Mouse (Mus musculus): ENCODE results near the gene Grhl3. TPM values are rescaled to one million over a fixed set of nuclear protein-coding genes. Genes with fewer than 3 reads are reported as not detected.
A peak's percentile ranks its signal among the peaks of the same experiment; 100 is the strongest.

The Grhl3 gene
- total and polyA plus RNA-seq, 2 experiments from 2014 or later: 1.7 to 2.5 TPM

DNA sequence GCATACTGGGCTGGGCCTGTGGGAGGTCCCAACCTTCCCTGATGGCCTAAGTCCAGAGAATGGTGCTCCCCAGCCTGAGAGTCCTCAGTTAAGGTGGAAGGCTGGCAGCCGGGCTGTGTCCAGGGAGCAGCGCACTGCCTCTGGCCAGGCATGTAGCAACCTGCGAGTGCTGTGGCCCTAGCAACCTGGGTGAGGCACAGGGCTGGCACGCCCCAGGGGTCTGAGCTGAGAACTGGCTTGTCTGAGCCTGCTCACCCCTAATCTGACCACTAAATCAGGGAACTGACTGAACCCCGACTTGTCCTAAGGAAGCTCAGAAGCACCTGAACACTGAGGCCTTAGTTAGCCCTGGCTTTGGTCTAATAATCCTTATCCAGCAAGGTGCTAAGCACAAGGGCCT is 24.1 kb upstream of the Grhl3 start:
- Histone ChIP-seq H3K27me3 (ENCODE audit: insufficient read depth, low read length) (no peaks in the 10 kb centered on the region), H3K36me3 (ENCODE audit: insufficient read depth, low read length) (no peaks in the 10 kb centered on the region), H3K4me3 (ENCODE audit: low read length) (no peak overlapping the region), H3K9ac (replicated peaks; ENCODE audit: low read length) (no peak overlapping the region), H3K27ac (no peak overlapping the region), H3K4me1 (ENCODE audit: insufficient read depth, low read length) (no peaks in the 10 kb centered on the region), H3K9me3 (ENCODE audit: low read length) (peaks cover 3% of the 10 kb centered on the region; the same call in 1 of the 2 replicates), H3K4me2 (ENCODE audit: low read depth, low read length) (no peak overlapping the region)
- no peak for ATAC-seq
- no peak for TF ChIP-seq CTCF (IDR thresholded peaks at IDR 0.05; ENCODE audit: low read depth)
- 92% methylated on average over 5 of the region's 5 CpGs for WGBS
- no peak for DNase-seq (ENCODE audit: low spot score)

DNA sequence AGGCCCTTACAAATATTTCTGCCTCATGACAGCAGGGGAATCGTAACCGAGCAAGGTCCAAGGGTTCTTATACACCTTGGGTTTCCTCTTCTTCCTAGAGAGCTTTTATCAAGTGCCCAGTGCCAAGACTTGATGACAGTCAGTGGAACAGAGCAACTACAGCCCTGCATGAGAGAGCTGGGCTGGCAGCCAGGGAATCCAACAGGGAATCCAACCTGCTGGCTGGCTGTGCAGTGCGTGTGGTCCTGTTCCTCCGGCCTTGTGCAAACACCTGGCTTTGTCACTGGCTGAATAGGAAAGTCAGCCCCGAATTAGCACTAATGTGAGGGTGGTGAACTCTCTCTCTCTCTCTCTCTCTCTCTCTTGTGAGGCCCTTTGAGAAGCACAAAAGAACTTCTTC is 22.5 kb upstream of the Grhl3 start:
- no peaks in the 10 kb centered on the region for H3K4me1 ChIP-seq (ENCODE audit: insufficient read depth, low read length)
- DNase-seq (ENCODE audit: low spot score): peak; percentile 68
- H3K9me3 ChIP-seq (ENCODE audit: low read length): 0 out of 2 replicates have a peak, but pooled peaks cover 3% of the 10 kb centered on the region
- no peak for ATAC-seq
- H3K9ac ChIP-seq (replicated peaks; ENCODE audit: low read length): no peak overlapping the region
- no peak overlapping the region for H3K4me2 ChIP-seq (ENCODE audit: low read depth, low read length)
- H3K27me3 ChIP-seq (ENCODE audit: insufficient read depth, low read length): no peaks in the 10 kb centered on the region
- no peak for TF ChIP-seq CTCF (IDR thresholded peaks at IDR 0.05; ENCODE audit: low read depth)
- 26% methylated on average over 5 of the region's 5 CpGs for WGBS
- 0 out of 2 replicates have a peak overlapping the region, but pooled peaks have one; percentile 2 for H3K27ac ChIP-seq
- no peak overlapping the region for H3K4me3 ChIP-seq (ENCODE audit: low read length)
- H3K36me3 ChIP-seq (ENCODE audit: insufficient read depth, low read length): no peaks in the 10 kb centered on the region

DNA sequence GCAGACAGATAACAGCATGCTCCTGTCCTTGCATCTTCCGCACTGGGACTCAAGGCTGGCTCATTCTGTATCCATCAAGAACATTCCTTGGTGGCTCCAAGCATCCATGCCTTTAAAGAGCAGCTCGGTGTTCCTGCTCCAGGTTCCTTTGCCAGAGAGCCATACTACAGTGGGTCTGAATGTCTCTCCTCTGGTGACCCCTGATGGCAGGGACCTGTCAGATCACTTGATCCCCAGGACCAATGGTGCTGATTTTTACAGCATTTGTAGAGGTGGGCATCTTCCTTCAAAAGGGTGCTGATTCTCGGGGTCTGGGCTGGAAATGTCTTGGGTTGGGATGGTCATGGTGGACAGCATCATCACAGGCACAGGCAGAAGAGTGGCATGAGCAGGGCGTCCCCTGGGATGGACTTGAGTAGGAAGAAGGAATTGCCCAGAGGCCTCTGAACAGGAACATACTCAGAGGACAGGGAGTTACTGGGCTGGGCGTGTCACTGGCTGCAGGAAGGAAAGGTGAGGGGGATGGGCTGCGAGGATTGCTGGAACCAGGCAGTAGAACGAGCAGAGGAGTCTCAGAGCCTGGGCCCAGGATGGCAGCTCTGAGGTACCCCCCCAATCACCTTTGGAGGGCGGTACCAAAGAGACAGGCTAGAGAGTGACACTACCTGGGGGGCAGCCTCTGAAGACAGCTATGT is 18.3 kb upstream of the Grhl3 start:
- no peak for DNase-seq (ENCODE audit: low spot score)
- H3K9me3 ChIP-seq (ENCODE audit: low read length): 0 out of 2 replicates have a peak, but pooled peaks cover 3% of the 10 kb centered on the region
- H3K27ac ChIP-seq: no peak overlapping the region
- WGBS: 66% methylated on average over 8 of the region's 8 CpGs
- peak; percentile 29; the same call in 1 of the 2 replicates for TF ChIP-seq CTCF (IDR thresholded peaks at IDR 0.05; ENCODE audit: low read depth)
- no peak overlapping the region for H3K4me3 ChIP-seq (ENCODE audit: low read length)
- H3K4me2 ChIP-seq (ENCODE audit: low read depth, low read length): no peak overlapping the region
- H3K36me3 ChIP-seq (ENCODE audit: insufficient read depth, low read length): no peaks in the 10 kb centered on the region
- no peaks in the 10 kb centered on the region for H3K4me1 ChIP-seq (ENCODE audit: insufficient read depth, low read length)
- no peak for ATAC-seq
- no peak overlapping the region for H3K9ac ChIP-seq (replicated peaks; ENCODE audit: low read length)
- no peaks in the 10 kb centered on the region for H3K27me3 ChIP-seq (ENCODE audit: insufficient read depth, low read length)

DNA sequence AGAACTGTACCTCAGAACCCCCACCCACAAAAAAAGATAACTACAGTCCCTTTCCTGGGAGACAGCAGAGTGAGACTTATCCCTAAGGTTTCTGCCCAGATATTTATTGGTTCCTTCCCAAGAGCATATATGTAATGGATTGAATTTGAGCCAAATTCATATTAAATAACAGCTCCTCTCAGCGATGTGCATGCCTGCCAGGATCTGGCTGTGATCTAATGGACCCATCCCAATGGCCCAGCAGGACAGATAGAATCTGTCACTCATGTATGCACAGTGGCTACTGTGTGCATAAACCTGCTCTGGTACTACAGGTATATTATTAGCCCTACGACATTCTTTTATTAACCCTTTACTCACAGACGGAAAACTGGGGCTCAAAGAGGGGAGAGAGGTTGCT is 17.7 kb upstream of the Grhl3 start:
- no peak overlapping the region for H3K4me2 ChIP-seq (ENCODE audit: low read depth, low read length)
- H3K9me3 ChIP-seq (ENCODE audit: low read length): 0 out of 2 replicates have a peak, but pooled peaks cover 3% of the 10 kb centered on the region
- H3K27me3 ChIP-seq (ENCODE audit: insufficient read depth, low read length): no peaks in the 10 kb centered on the region
- H3K4me3 ChIP-seq (ENCODE audit: low read length): no peak overlapping the region
- no peak overlapping the region for H3K9ac ChIP-seq (replicated peaks; ENCODE audit: low read length)
- no peaks in the 10 kb centered on the region for H3K36me3 ChIP-seq (ENCODE audit: insufficient read depth, low read length)
- 38% methylated on average over 3 of the region's 3 CpGs for WGBS
- H3K27ac ChIP-seq: no peak overlapping the region
- no peaks in the 10 kb centered on the region for H3K4me1 ChIP-seq (ENCODE audit: insufficient read depth, low read length)
- peak; percentile 63 for DNase-seq (ENCODE audit: low spot score)
- no peak for ATAC-seq
- TF ChIP-seq CTCF (IDR thresholded peaks at IDR 0.05; ENCODE audit: low read depth): no peak

DNA sequence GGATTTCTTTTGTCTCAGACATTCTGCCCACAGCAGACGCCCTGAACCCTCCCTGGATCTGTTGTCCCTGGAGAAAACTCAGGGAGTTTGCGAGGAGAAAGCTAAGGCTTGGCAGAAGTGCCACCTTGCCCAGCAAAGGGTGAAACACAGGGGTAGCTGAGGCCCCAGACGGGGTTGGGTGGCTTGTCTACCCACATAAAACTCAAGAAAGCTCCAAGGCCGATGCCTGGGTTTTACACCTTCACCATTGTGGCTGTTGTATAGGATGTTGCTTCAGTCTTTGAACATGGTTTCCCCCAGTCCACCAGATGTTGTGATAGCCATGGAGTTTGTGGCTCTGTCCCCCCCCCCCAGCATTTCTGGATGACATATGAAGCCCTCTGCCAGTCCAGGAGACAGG is 11.4 kb upstream of the Grhl3 start:
- no peak overlapping the region for H3K9ac ChIP-seq (replicated peaks; ENCODE audit: low read length)
- no peak overlapping the region for H3K4me3 ChIP-seq (ENCODE audit: low read length)
- no peak for TF ChIP-seq CTCF (IDR thresholded peaks at IDR 0.05; ENCODE audit: low read depth)
- no peak for ATAC-seq
- DNase-seq (ENCODE audit: low spot score): no peak
- H3K27me3 ChIP-seq (ENCODE audit: insufficient read depth, low read length): no peaks in the 10 kb centered on the region
- H3K4me1 ChIP-seq (ENCODE audit: insufficient read depth, low read length): no peaks in the 10 kb centered on the region
- no peak overlapping the region for H3K27ac ChIP-seq
- H3K36me3 ChIP-seq (ENCODE audit: insufficient read depth, low read length): no peaks in the 10 kb centered on the region
- H3K9me3 ChIP-seq (ENCODE audit: low read length): no peaks in the 10 kb centered on the region
- WGBS: 50% methylated on average over 4 of the region's 4 CpGs
- no peak overlapping the region for H3K4me2 ChIP-seq (ENCODE audit: low read depth, low read length)

DNA sequence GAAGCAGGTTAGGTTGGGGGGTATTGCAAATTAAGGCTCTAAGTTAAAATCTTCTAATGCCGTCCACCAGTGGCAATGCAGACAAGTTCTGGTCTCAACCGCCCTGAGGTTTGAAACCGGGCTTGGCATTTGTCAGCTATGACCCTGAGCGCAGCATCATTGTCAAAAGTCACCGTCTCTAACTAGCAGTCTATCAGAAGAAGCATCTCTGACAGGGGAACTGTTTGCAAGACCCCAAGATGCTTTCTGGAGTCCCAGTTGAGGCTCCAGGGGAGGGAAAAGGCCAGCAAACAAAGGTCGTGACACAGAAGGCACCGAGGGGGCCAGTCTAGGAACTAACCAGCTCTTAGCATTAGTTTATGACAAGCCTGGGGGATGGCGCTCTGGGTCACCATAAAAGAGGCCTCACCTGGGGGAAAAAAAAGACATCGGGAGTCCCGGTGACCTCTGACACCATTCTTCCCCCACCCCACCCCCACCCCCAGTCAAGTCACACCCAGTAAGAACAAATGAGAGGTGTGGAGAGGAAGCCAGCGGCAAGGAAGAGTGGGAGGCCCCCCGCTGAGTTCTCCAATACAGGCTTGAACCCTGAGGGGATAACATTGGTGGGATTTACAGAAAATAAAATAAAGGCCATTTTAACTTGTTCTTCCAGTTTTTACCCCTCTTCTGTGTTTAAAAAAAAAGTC is 7.9 kb upstream of the Grhl3 start:
- no peak for TF ChIP-seq CTCF (IDR thresholded peaks at IDR 0.05; ENCODE audit: low read depth)
- H3K4me3 ChIP-seq (ENCODE audit: low read length): no peak overlapping the region
- DNase-seq (ENCODE audit: low spot score) (no peak), ATAC-seq (no peak)
- no peaks in the 10 kb centered on the region for H3K4me1 ChIP-seq (ENCODE audit: insufficient read depth, low read length)
- H3K4me2 ChIP-seq (ENCODE audit: low read depth, low read length): no peak overlapping the region
- no peaks in the 10 kb centered on the region for H3K36me3 ChIP-seq (ENCODE audit: insufficient read depth, low read length)
- 40% methylated on average over 12 of the region's 12 CpGs for WGBS
- no peak overlapping the region for H3K27ac ChIP-seq
- no peaks in the 10 kb centered on the region for H3K27me3 ChIP-seq (ENCODE audit: insufficient read depth, low read length)
- no peaks in the 10 kb centered on the region for H3K9me3 ChIP-seq (ENCODE audit: low read length)
- no peak overlapping the region for H3K9ac ChIP-seq (replicated peaks; ENCODE audit: low read length)

DNA sequence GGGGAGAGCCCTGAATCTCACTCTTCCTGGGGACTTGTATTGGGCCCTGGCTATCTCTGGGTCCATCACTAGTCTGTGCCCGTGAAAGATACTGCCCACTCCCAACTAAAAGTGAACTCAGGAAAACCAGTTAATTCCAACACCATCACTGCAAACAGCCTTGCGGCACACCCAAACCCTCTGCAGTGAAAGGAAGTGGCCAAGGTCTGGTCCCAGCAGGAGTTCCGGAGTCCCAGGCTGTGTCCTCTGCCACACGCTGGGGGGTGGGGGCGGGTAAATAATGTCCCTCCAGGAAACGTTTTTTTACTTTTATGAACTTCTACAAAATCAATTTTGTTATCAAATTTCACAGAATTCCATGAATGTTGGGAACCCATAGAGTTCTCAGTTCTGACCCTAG is 6.3 kb upstream of the Grhl3 start:
- Histone ChIP-seq H3K36me3 (ENCODE audit: insufficient read depth, low read length) (no peaks in the 10 kb centered on the region), H3K4me3 (ENCODE audit: low read length) (no peak overlapping the region), H3K27me3 (ENCODE audit: insufficient read depth, low read length) (no peaks in the 10 kb centered on the region), H3K27ac (no peak overlapping the region), H3K4me2 (ENCODE audit: low read depth, low read length) (no peak overlapping the region), H3K4me1 (ENCODE audit: insufficient read depth, low read length) (no peaks in the 10 kb centered on the region), H3K9me3 (ENCODE audit: low read length) (no peaks in the 10 kb centered on the region), H3K9ac (replicated peaks; ENCODE audit: low read length) (no peak overlapping the region)
- no peak for ATAC-seq
- no peak for TF ChIP-seq CTCF (IDR thresholded peaks at IDR 0.05; ENCODE audit: low read depth)
- WGBS: 65% methylated on average over 6 of the region's 6 CpGs
- no peak for DNase-seq (ENCODE audit: low spot score)

Measured in hindbrain, postnatal 0 days (tissue).